Mouse (Mus musculus): ENCODE data around the gene Mcm10.
"Not testable (repeated sequence)": the region's sequence is repeated elsewhere in the genome, so short reads cannot be mapped to it uniquely, and the experiment has no call there.

Gene Mcm10

GRCm38 (mm10) chr2:4983987-4984386 lies 28.6 kb downstream of the Mcm10 start:
- no peak for DNase-seq

DNA sequence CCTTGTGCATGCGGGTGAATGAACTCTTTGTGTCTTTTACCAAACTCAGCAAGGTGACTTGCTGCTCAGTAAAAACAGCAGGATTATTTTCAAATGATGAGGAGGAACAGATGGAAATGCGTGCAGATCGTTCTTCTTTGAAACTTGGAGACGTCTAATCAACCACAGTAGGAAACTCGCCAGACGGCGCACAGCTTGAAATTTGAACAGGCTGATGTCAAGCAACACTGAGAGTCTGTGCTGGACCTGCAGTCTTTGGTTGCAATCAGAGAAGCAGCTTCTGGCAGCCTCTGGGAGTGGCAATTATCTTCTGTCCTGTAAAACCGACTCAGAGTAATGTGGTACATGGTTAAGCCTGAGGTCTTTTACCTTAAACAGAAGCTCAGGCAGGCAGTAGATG lies 34.5 kb downstream of the Mcm10 start:
- DNase-seq, result no peak

DNA sequence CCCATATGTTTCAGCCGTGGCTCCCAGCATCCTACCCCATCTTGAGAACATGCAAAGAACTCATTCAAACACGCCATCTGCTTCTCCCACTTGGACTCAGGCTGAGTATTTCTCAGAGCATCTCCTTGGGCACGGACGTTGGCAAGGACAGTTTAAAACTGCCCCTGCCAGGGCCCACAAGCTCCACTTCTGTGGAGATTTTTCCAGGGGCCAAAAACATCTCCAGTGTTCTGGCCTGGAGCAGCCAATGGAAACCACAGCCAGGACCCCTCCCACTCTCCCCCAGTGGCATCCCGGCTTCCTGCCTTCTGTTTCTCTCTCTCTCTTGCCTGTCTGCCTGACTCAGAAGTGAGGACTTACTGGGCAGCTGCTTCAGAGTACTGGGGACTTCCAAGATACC lies 36.8 kb downstream of the Mcm10 start, which contains the start of gene Ucma:
TSS of gene Ucma (plus strand) at position 316 of the 400 bp plus-strand sequence.
- DNase-seq, result no peak

- no peak for DNase-seq
These were observed 43.5 kb downstream of the Mcm10 start for GRCm38 (mm10) chr2:4969083-4969482.

DNA sequence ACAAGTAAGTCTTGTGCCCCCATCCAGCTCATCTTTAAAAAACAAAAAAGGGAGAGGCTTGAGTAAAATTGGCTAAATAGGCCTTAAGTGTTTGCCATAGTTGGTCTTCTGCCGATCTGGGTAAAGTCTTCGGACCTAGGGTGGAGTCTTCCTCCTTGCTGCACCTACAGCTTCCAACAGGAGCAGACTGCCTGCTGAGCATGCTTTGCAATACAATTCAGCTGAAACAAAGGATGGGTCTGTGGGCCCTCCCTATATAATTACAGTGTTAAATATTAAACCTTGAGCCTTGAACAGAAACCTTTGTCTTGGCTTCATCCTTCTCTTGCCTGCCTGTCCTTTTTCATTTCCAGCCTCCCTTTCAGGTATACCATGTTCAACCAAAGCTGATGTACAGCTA lies 44.8 kb downstream of the Mcm10 start:
- no peak for DNase-seq

GRCm38 (mm10) chr2:4958039-4958438 lies 54.6 kb downstream of the Mcm10 start:
- no peak for DNase-seq

DNA sequence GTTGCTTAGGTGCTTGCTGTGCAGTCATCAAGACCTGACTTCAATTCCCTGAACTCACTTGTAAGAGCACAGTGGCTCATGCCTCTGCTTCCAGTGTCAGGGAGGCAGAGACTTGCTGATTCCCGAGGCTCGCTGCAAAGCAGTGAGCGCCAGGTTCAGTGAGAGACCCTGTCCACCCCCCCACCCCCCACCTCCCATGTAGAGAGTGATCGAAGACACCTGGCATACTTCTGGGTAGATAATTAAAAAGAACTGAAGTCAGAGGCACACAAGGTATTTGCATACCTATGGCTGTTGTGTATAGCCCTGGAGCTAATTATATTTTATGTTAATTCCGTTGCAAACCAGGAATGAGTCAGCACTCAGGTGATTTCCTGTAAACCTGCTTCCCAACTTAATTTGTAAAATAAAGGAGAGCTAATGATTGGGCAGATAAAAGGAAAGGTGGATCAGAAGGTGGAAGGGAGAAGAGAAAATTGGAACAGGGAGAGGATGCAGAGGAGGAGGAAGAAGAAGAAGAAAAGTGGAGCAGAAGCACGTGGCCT lies 58.3 kb downstream of the Mcm10 start:
- no peak for DNase-seq

GRCm38 (mm10) chr2:4950986-4951385 lies 61.6 kb downstream of the Mcm10 start:
- DNase-seq, result no peak

DNA sequence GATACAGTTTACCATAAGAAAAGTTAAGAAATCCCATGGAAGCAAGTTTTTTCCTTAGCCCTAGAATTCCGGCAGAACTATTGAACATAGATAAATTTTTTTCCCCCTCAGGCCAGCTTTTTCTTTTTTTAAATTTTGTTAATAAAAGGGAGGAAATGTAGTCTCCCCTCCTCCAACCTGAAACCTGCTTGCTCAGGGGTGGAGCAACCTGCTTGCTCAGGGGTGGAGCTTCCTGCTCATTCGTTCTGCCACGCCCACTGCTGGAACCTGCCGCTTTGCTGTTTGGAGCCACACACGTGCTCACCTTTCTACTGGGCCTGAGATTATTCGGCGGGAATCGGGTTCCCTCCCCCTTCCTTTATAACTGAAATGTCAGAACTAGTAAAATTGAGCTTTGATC lies 62.9 kb downstream of the Mcm10 start:
- DNase-seq, result not testable (repeated sequence)

DNA sequence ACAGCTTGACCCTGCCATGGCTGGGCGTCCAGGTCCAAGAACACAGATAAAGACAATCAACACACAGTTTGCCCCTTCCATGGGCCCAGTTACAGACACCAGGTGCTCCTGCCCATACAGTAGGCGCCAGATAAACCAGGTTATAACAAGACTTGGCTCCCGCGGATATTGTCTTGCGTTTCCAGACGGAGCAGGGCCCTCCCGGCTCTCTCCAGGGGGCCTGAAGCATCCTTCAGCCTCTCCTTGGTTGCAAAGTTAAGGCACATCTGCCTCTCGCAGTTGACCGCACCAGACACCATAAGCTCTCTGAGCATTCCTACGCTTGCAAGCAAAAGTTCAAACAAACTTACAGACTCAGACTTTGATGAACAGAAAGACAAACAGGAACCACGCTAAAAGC lies 71.7 kb downstream of the Mcm10 start:
- DNase-seq, result no peak

All from kidney, postnatal 4 days (tissue).